Mouse (Mus musculus): ENCODE results near the gene Ccdc163. TPM values are rescaled to one million over a fixed set of nuclear protein-coding genes. Genes with fewer than 3 reads are reported as not detected.
A peak's percentile ranks its signal among the peaks of the same experiment; 100 is the strongest.

Gene Ccdc163
- polyA plus RNA-seq, 1 experiment: 30.1 TPM

DNA sequence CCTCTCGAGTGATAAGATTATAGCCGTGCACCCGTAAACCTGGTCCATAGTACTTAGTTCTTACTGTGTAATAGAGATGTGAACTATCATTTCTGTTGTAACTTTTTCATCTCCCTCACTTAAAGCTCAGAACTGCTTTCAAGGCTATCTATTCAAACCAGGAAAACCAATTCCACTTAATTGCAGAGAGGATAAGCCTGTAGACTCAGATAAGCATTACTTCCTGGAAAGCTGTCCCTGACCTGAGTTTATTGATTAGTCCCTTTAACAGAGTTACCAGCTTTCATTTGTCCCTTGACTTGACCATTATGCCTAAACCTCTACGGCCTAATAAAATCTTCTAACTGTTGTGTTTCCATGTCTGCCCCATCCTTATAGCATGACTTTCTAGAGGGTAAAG is 24.4 kb upstream of the Ccdc163 start:
- TF ChIP-seq POLR2A (IDR thresholded peaks at IDR 0.05; ENCODE audit: borderline replicate concordance, extremely low read depth, insufficient read depth, insufficient read length, poor library complexity, severe bottlenecking) (no peak), CTCF (IDR thresholded peaks at IDR 0.05; ENCODE audit: borderline replicate concordance, extremely low read depth, insufficient read depth, insufficient read length) (no peak)
- no peak for DNase-seq (ENCODE audit: low read depth)

DNA sequence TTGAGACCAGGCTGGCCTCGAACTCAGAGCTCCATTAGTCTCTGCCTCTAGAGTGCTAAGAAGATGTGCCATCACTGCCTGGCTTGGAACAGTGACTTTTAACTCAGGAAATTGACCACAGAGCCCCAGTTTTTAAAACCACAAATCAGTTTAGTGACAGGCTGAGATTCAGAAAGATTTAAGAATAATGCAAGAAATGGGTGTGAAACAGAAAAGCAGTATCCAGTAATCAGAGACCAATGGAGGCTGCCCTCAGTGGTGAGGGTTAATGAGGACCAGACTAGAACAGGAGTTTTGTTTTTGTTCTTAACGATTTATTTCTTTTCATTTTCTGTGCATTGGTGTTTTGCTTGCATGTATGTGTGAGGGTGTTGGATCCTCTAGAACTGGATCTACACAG is 23.6 kb upstream of the Ccdc163 start:
- TF ChIP-seq CTCF (IDR thresholded peaks at IDR 0.05; ENCODE audit: borderline replicate concordance, extremely low read depth, insufficient read depth, insufficient read length) (no peak), POLR2A (IDR thresholded peaks at IDR 0.05; ENCODE audit: borderline replicate concordance, extremely low read depth, insufficient read depth, insufficient read length, poor library complexity, severe bottlenecking) (no peak)
- no peak for DNase-seq (ENCODE audit: low read depth)

DNA sequence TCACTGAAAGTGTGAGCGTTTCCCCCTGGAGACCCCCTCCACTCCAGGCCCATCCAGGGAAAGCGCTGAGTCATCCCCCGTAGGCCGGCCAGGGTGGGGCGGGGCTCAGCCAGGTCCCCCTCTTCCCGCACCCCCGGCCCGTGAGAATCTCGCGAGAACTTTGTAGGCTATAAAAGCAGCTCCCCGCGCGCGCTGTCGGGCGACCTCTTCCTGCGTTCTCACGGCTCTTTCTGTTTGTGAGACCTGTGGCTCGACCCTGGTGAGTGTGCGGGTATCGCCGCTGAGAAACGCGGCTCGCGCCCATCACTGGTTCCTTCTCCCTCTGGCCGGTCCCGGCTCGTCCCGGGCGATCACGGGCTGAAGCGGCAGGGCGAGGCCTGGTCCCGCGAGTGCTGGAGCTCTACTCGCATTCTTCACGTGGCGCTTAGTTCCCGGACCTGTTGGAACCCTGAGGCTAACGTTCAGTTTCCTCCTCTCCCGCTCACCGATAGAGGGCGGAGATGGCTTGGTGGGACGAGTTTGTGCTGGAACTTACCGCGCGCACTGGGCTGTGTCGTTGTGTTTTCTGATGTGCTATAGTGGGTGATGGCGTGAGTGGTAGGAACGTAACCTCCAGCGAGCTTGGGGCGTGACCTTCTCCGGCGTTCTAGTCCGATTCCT is 22.8 kb upstream of the Ccdc163 start, which contains the start of gene Prdx1:
Gene Prdx1 (plus strand): TSS at position 143 of the 660 bp plus-strand sequence.
- peak; percentile 95 for DNase-seq (ENCODE audit: low read depth)
- TF ChIP-seq CTCF (IDR thresholded peaks at IDR 0.05; ENCODE audit: borderline replicate concordance, extremely low read depth, insufficient read depth, insufficient read length) (peak; percentile 89), POLR2A (IDR thresholded peaks at IDR 0.05; ENCODE audit: borderline replicate concordance, extremely low read depth, insufficient read depth, insufficient read length, poor library complexity, severe bottlenecking) (peak; percentile 82; the same call in 1 of the 2 replicates)

DNA sequence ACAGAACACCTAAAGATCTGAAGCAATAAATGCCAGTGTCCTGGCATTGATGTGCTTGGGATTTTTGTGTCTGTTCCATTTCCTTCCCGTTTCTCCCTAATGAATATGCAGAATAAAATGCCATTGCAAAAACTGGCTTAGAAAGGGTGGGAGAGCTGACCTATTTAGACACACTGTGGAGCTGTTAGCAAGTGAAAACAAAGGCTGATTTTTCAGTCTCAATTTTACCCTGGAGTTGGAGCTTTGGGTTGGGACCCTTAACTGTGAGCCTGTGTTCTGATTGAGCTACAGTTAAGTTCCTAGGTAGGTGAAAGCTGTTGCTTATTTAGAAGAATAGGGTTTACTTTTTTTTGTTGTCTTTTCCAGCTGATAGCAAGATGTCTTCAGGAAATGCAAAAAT is 21.3 kb upstream of the Ccdc163 start:
- DNase-seq (ENCODE audit: low read depth): no peak
- no peak for TF ChIP-seq CTCF (IDR thresholded peaks at IDR 0.05; ENCODE audit: borderline replicate concordance, extremely low read depth, insufficient read depth, insufficient read length)
- TF ChIP-seq POLR2A (IDR thresholded peaks at IDR 0.05; ENCODE audit: borderline replicate concordance, extremely low read depth, insufficient read depth, insufficient read length, poor library complexity, severe bottlenecking): no peak

DNA sequence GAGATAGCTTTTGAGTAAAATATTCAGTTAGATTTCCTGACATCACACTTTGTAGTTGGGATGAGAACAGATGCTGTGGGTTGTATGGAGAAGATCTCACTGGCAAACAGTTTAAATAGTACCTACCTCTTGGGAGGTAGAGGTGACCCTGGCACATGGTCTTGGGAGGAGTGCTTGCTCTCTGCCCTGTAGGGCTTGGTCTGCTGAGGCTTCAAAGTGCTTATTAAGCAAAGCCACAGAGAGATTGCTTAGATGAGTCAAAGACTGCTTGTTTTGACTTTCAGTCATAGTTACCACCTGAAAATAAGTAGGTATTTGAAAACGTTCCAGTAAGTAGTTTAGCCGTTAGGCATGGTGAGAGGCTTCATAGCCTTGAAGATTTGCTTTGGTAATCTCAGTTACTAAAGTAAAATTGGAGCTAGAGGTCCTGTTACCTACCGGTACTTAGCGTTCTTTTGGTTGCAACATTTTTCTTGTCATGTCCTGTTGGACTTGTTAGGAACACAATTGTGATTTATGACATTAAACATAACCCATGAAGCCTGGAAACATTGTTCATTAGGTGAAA is 18.9 kb upstream of the Ccdc163 start:
- no peak for TF ChIP-seq CTCF (IDR thresholded peaks at IDR 0.05; ENCODE audit: borderline replicate concordance, extremely low read depth, insufficient read depth, insufficient read length)
- TF ChIP-seq POLR2A (IDR thresholded peaks at IDR 0.05; ENCODE audit: borderline replicate concordance, extremely low read depth, insufficient read depth, insufficient read length, poor library complexity, severe bottlenecking): no peak

DNA sequence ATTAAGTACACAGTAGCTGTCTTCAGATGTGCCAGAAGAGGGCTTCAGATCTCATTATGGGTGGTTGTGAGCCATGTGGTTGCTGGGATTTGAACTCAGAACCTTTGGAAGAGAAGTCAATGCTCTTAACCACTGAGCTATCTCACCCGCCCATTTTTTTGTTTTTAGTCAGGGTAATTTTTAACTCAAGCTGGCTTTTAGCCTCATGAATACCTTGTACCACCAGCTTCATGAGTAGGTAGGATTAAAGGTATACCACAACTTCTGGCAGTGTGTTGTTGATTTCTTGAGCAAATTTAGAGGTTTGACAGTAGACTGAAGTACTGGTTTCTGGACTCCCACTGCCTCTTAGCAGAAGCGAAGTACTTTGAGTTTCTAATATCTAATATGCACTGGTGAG is 16.2 kb upstream of the Ccdc163 start:
- DNase-seq (ENCODE audit: low read depth): no peak
- TF ChIP-seq POLR2A (IDR thresholded peaks at IDR 0.05; ENCODE audit: borderline replicate concordance, extremely low read depth, insufficient read depth, insufficient read length, poor library complexity, severe bottlenecking) (no peak), CTCF (IDR thresholded peaks at IDR 0.05; ENCODE audit: borderline replicate concordance, extremely low read depth, insufficient read depth, insufficient read length) (no peak)

More for the DNA sequence above, 18.9 kb upstream of the Ccdc163 start:
- no peak for DNase-seq (ENCODE audit: low read depth)

DNA sequence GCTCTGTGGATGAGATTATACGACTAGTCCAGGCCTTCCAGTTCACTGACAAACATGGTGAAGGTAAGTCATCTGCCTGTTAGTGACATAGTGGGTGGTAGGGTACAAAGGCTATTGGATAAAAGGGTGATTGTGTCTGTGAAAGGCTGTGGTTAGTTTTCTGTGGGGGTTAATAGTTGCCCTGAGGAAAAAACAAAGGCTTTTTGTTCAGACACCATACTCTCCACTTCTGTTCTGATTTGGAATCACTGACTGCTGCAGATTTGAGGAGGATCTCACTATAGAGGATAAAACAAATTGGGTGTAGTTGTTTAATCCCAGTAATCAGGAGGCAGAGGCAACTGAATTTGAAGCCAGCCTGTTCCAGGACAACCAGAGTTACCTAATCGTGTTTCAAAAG is 14.5 kb upstream of the Ccdc163 start:
- no peak for TF ChIP-seq POLR2A (IDR thresholded peaks at IDR 0.05; ENCODE audit: borderline replicate concordance, extremely low read depth, insufficient read depth, insufficient read length, poor library complexity, severe bottlenecking)
- no peak for TF ChIP-seq CTCF (IDR thresholded peaks at IDR 0.05; ENCODE audit: borderline replicate concordance, extremely low read depth, insufficient read depth, insufficient read length)
- DNase-seq (ENCODE audit: low read depth): no peak

DNA sequence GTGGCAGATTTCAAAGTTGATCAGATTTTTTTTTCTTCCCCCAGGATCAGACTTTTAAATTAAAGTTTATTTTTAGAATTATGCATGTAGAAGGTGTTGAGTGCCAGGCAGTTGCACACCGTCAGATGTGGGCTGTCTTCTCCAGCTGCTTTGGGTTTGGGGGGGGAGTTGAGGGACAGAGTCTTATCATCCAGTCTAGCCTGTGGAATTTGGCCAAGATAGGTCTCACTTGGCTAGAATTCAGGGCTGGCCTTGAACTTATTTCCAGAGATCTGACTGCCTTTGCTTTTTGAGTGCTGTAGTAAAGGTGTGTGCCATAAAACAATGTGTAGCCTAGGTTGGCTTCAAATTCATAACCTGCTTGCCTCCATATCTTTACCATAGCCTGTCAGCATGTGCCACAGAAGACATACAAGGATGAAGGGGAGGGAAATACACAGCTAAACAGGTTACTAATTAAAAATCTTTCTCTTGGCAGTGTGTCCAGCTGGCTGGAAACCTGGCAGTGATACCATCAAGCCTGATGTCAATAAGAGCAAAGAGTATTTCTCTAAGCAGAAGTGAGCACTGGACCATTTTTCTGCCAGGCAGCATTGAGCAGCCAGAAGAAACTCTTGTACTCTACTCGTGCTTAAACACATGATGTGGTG is 9.5 kb upstream of the Ccdc163 start:
- TF ChIP-seq CTCF (IDR thresholded peaks at IDR 0.05; ENCODE audit: borderline replicate concordance, extremely low read depth, insufficient read depth, insufficient read length): no peak
- no peak for TF ChIP-seq POLR2A (IDR thresholded peaks at IDR 0.05; ENCODE audit: borderline replicate concordance, extremely low read depth, insufficient read depth, insufficient read length, poor library complexity, severe bottlenecking)
- no peak for DNase-seq (ENCODE audit: low read depth)

DNA sequence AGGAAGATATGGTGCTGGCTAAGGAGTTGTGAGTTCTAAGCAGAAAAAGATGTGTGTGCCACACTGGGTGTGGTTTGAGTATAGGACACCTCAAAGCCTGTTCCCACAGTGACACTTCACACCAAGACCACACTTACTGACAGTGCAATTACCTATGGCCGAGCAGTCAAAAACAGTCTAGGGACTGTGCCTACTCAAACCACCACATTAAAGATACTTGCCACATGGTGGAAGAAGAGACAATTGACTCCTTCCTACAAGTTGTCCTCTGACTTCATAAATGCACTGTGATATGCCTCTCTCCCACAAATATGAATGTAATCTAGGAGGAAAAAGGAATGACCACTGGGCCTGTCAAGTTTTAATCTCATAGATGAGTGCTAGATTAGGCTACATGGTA is 7.3 kb upstream of the Ccdc163 start:
- TF ChIP-seq POLR2A (IDR thresholded peaks at IDR 0.05; ENCODE audit: borderline replicate concordance, extremely low read depth, insufficient read depth, insufficient read length, poor library complexity, severe bottlenecking) (no peak), CTCF (IDR thresholded peaks at IDR 0.05; ENCODE audit: borderline replicate concordance, extremely low read depth, insufficient read depth, insufficient read length) (no peak)
- no peak for DNase-seq (ENCODE audit: low read depth)

DNA sequence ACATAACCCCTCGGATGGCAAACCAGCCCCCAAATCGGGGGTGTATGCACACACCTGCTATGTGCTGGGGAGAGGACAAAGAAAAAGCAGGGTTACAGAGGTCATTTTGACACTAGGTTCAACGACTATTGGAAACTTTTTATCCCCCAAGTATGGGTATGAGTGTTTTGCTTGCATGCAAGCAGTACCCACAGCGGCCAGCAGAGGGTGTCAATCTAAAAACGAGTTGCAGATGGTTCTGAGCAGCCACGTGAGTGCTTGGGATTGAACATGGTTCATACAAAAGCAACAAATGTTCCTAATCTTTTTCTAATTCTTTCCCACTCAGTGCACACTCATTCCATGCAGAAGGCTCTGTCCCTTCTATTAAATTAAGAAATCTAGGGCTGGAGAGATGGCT is 4.5 kb upstream of the Ccdc163 start:
- DNase-seq (ENCODE audit: low read depth): peak; percentile 73
- TF ChIP-seq POLR2A (IDR thresholded peaks at IDR 0.05; ENCODE audit: borderline replicate concordance, extremely low read depth, insufficient read depth, insufficient read length, poor library complexity, severe bottlenecking) (no peak), CTCF (IDR thresholded peaks at IDR 0.05; ENCODE audit: borderline replicate concordance, extremely low read depth, insufficient read depth, insufficient read length) (peak; percentile 74; the same call in 1 of the 2 replicates)

DNA sequence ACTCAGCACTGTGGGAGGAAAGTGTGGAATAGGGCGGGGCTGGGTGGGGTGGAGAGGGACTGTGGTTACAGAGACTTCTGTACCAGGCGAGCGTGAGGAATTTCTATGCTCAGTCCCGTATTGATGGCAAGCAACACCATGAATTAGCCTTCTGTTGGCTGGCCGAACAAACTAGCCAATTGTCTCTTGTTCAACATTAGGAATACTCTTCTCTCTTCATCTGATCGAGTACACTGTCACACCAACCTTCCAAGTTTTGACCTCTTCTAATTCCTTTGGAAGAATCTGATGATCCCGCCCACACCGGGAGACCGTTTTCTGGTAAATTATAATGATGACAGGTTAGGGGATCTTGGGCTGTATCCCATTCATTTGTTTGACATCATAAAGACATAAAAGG is 643 bp upstream of the Ccdc163 start:
- no peak for TF ChIP-seq POLR2A (IDR thresholded peaks at IDR 0.05; ENCODE audit: borderline replicate concordance, extremely low read depth, insufficient read depth, insufficient read length, poor library complexity, severe bottlenecking)
- no peak for TF ChIP-seq CTCF (IDR thresholded peaks at IDR 0.05; ENCODE audit: borderline replicate concordance, extremely low read depth, insufficient read depth, insufficient read length)
- DNase-seq (ENCODE audit: low read depth): peak; percentile 2

Data from brain, embryonic 14.5 days (tissue).